Mouse (Mus musculus) forebrain, embryonic 15.5 days (tissue): ENCODE data around the gene Crb3. TPM values are rescaled to one million over a fixed set of nuclear protein-coding genes. Genes with fewer than 3 reads are reported as not detected.

ENCODE experiments used
- ATAC-seq: fragments of 200-750 bp; cut with Nextera tagmentation; replicated peaks from 2 replicates; pipeline ENCODE4 v1.8.0; 2017; ENCODE audit warnings: mild to moderate bottlenecking, moderate TSS enrichment, moderate library complexity
- H3K27ac ChIP-seq: fragments of 300-500 bp; sonication (generic); replicated peaks from 2 replicates; pipeline ENCODE4 v1.5.1; 2015; ENCODE audit warnings: mild to moderate bottlenecking, inconsistent platforms
- H3K27me3 ChIP-seq: fragments of 300-500 bp; sonication (generic); 2 replicates; pipeline ENCODE4 v1.6.1; 2015; ENCODE audit warnings: inconsistent platforms
- H3K36me3 ChIP-seq: fragments of 300-500 bp; sonication (generic); 2 replicates; pipeline ENCODE4 v1.6.1; 2015; ENCODE audit warnings: mild to moderate bottlenecking, inconsistent platforms
- H3K4me1 ChIP-seq: fragments of 300-500 bp; sonication (generic); 2 replicates; pipeline ENCODE4 v1.6.1; 2015; ENCODE audit warnings: inconsistent platforms
- H3K4me2 ChIP-seq: fragments of 300-500 bp; sonication (generic); replicated peaks from 2 replicates; pipeline ENCODE4 v1.6.1; 2015; ENCODE audit warnings: mild to moderate bottlenecking, inconsistent platforms
- H3K4me3 ChIP-seq: fragments of 300-500 bp; sonication (generic); 2 replicates; pipeline ENCODE4 v1.5.1; 2015; ENCODE audit warnings: mild to moderate bottlenecking, inconsistent platforms
- H3K9ac ChIP-seq: fragments of 300-500 bp; sonication (generic); replicated peaks from 2 replicates; pipeline ENCODE4 v1.6.1; 2015; ENCODE audit warnings: mild to moderate bottlenecking, inconsistent platforms
- H3K9me3 ChIP-seq: fragments of 300-500 bp; sonication (generic); 2 replicates; pipeline ENCODE4 v1.6.1; 2016; ENCODE audit warnings: inconsistent platforms
- WGBS: fragments of 180-500 bp; shearing (Covaris S2); methylation state at CpG from one replicate; pipeline ENCODE4 v1.1.7; 2015; ENCODE audit warnings: mixed read lengths; 5-methylcytosine and 5-hydroxymethylcytosine counted together
- polyA plus RNA-seq: library from polyadenylated mRNA; unstranded; fragments of >200 nt; fragmentation: Nextera tagmentation; extraction: Ambion mirVana; gene quantifications from 2 replicates; pipeline ENCODE4 v1.2.1, GENCODE M21; 2015

Gene Crb3
- polyA plus RNA-seq, 1 experiment from 2014 or later, result 2.0 TPM

DNA sequence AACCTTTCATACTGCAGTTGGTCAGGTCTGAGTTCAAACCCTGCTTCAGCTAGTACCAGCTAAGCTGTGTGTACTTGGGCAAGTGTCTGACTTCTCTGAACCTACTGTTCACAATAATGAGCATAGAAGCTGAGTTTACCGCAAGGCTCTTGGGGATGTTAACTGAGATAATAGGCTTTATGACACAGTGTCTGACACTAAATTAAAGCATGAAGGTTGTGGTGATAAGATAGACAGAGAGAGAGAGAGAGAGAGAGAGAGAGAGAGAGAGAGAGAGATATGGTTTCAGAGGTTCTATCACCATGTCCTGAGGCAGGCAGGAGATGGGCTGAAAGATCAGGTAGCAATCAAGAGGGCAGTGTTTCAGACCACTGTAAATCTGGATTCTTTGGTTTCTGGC is 51.1 kb downstream of the Crb3 start:
- Histone ChIP-seq H3K4me2 (no peak overlapping the region), H3K27me3 (no peaks in the 10 kb centered on the region), H3K9ac (no peak overlapping the region), H3K4me1 (peaks cover 17% of the 10 kb centered on the region), H3K36me3 (no peaks in the 10 kb centered on the region), H3K9me3 (no peaks in the 10 kb centered on the region), H3K4me3 (no peak overlapping the region), H3K27ac (no peak overlapping the region)
- ATAC-seq, result no peak
- WGBS, result 89% methylated on average over 1 of the region's 1 CpGs

DNA sequence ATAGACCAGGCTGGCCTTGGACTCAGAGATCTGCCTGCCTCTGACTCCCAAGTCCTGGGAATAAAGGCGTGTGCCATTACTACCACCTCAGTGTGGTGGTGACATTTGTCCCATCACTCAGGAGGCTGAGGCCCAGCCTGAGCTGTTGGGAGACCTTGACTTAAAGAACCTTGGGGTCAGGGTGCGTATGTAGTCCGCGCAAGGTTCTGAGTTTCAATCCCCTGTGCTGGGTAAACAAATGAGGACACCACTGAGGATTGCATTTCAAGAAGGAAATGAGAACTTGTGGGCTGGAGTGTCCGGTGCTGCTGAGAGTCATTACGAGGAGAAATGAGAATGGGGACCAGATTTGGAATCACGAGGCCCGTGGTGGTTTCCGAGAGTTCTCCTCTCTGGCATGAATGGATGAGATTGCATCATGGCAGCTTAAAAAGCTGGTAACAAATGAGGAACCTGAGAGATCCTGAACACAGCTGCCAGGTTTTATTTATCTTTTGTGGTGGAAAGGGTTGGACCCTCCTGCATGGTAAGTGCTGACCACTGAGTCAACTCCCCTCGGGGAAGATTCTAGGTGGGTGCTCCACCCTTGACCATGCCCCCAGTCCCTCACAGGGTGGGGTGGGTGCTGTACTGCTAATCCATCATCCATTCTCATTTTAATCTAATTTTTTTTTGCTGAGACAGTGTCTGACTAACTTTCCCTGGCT is 54.0 kb downstream of the Crb3 start:
- H3K27me3 ChIP-seq, result no peaks in the 10 kb centered on the region; the same call in 1 of the 2 replicates
- H3K4me2 ChIP-seq, result no peak overlapping the region
- no peaks in the 10 kb centered on the region for H3K36me3 ChIP-seq
- no peak for ATAC-seq
- H3K9me3 ChIP-seq, result no peaks in the 10 kb centered on the region
- H3K4me1 ChIP-seq, result peaks cover 2% of the 10 kb centered on the region; the same call in 1 of the 2 replicates
- H3K9ac ChIP-seq, result no peak overlapping the region
- 92% methylated on average over 10 of the region's 10 CpGs for WGBS
- H3K4me3 ChIP-seq, result no peak overlapping the region
- H3K27ac ChIP-seq, result no peak overlapping the region

Other genes with a start within 250 kb of the Crb3 start
- 4.4 and 4.5 TPM in 2 replicates for gene Rfx2, start 228.1 kb upstream of the Crb3 start, polyA plus RNA-seq
- not detected in 2 replicates for gene Acsbg2, start 184.7 kb upstream of the Crb3 start, polyA plus RNA-seq
- gene 1700061G19Rik, start 183.6 kb upstream of the Crb3 start, polyA plus RNA-seq, result 0.43 and 0.50 TPM in 2 replicates
- 88.4 and 91.1 TPM in 2 replicates for gene Mllt1, start 123.7 kb upstream of the Crb3 start, polyA plus RNA-seq
- gene Acer1, start 77.0 kb upstream of the Crb3 start, polyA plus RNA-seq, result not detected in 2 replicates
- gene Clpp, start 68.8 kb upstream of the Crb3 start, polyA plus RNA-seq, result 162 and 175 TPM in 2 replicates
- 43.7 and 46.2 TPM in 2 replicates for gene Alkbh7, start 61.8 kb upstream of the Crb3 start, polyA plus RNA-seq
- gene Pspn, start 59.1 kb upstream of the Crb3 start, polyA plus RNA-seq, result 0.45 and 0.55 TPM in 2 replicates
- 80.4 and 81.7 TPM in 2 replicates for gene Gtf2f1, start 47.8 kb upstream of the Crb3 start, polyA plus RNA-seq
- 0.31 and 0.47 TPM in 2 replicates for gene Gm17949, start 47.6 kb upstream of the Crb3 start, polyA plus RNA-seq
- 35.2 and 37.0 TPM in 2 replicates for gene Khsrp, start 27.6 kb upstream of the Crb3 start, polyA plus RNA-seq
- gene Slc25a41, start 17.5 kb upstream of the Crb3 start, polyA plus RNA-seq, result not detected in 2 replicates
- 27.6 and 29.1 TPM in 2 replicates for gene Slc25a23, start 758 bp downstream of the Crb3 start, polyA plus RNA-seq
- gene Dennd1c, start 19.4 kb downstream of the Crb3 start, polyA plus RNA-seq, result 3.9 and 4.4 TPM in 2 replicates
- 239 and 253 TPM in 2 replicates for gene Tubb4a, start 28.7 kb downstream of the Crb3 start, polyA plus RNA-seq
- gene Tnfsf9, start 46.2 kb downstream of the Crb3 start, polyA plus RNA-seq, result 10.2 and 10.3 TPM in 2 replicates
- gene Cd70, start 90.7 kb downstream of the Crb3 start, polyA plus RNA-seq, result 0.28 TPM in 1 of 2 replicates, not detected in the other
- not detected in 2 replicates for gene Tnfsf14, start 135.1 kb downstream of the Crb3 start, polyA plus RNA-seq
- 0.59 and 0.93 TPM in 2 replicates for gene C3, start 169.0 kb downstream of the Crb3 start, polyA plus RNA-seq
- gene Gpr108, start 189.3 kb downstream of the Crb3 start, polyA plus RNA-seq, result 17.0 and 17.7 TPM in 2 replicates
- gene Trip10, start 190.3 kb downstream of the Crb3 start, polyA plus RNA-seq, result 12.4 and 15.4 TPM in 2 replicates
- 1.2 and 1.5 TPM in 2 replicates for gene Vav1, start 220.0 kb downstream of the Crb3 start, polyA plus RNA-seq